Mouse (Mus musculus): ENCODE data around the gene Camk2g. TPM values are rescaled to one million over a fixed set of nuclear protein-coding genes. Genes with fewer than 3 reads are reported as not detected.
A peak's percentile ranks its signal among the peaks of the same experiment; 100 is the strongest.

The Camk2g gene
- polyA plus RNA-seq, 1 experiment from 2014 or later: 48.8 TPM

DNA sequence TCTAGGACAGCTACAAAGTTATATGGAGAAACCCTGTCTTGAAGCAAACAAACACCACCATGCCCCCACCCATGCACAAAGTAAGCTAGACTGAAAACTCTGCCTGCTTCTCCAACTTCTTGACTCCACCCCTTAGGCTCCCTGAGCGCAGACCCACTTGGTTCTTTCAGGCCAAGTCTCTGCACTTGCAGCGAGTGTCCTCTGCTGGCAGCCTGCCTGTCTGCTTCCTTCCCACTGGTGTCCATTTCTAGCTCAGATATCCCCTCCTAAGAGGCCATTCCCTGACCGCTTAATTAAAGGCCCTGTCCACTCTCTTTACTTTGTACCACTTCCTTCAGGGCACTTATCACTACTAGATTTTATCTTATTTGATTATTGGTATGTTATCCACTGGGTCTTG lies 50.3 kb downstream of the Camk2g start:
- H3K36me3 ChIP-seq: peaks cover 80% of the 10 kb centered on the region
- H3K27ac ChIP-seq: no peak overlapping the region
- H3K9me3 ChIP-seq: no peaks in the 10 kb centered on the region
- no peak overlapping the region for H3K4me3 ChIP-seq
- DNase-seq (ENCODE audit: low spot score): no peak
- peaks cover 12% of the 10 kb centered on the region for H3K4me1 ChIP-seq (replicated peaks)
- H3K27me3 ChIP-seq (ENCODE audit: insufficient read depth, poor library complexity, severe bottlenecking): no peaks in the 10 kb centered on the region
- 87% methylated on average over 3 of the region's 3 CpGs for WGBS

GRCm38 (mm10) chr14:20741301-20741700 lies 52.6 kb downstream of the Camk2g start:
- Histone ChIP-seq H3K27ac (peak overlapping the region; percentile 36; the same call in 1 of the 2 replicates), H3K27me3 (ENCODE audit: insufficient read depth, poor library complexity, severe bottlenecking) (no peaks in the 10 kb centered on the region), H3K36me3 (peaks cover 87% of the 10 kb centered on the region), H3K4me3 (no peak overlapping the region), H3K9me3 (no peaks in the 10 kb centered on the region), H3K4me1 (replicated peaks) (peaks cover 14% of the 10 kb centered on the region)
- 92% methylated on average over 9 of the region's 9 CpGs for WGBS
- no peak for DNase-seq (ENCODE audit: low spot score)

- no peak for DNase-seq (ENCODE audit: low spot score)
- no peaks in the 10 kb centered on the region for H3K9me3 ChIP-seq
- H3K27me3 ChIP-seq (ENCODE audit: insufficient read depth, poor library complexity, severe bottlenecking): no peaks in the 10 kb centered on the region
- no peak overlapping the region for H3K27ac ChIP-seq
- no peak overlapping the region for H3K4me3 ChIP-seq
- H3K4me1 ChIP-seq (replicated peaks): peaks cover 30% of the 10 kb centered on the region
- 90% methylated on average over 8 of the region's 8 CpGs for WGBS
- H3K36me3 ChIP-seq: peaks cover 73% of the 10 kb centered on the region
Observed at GRCm38 (mm10) chr14:20738511-20738910, 55.4 kb downstream of the Camk2g start.

DNA sequence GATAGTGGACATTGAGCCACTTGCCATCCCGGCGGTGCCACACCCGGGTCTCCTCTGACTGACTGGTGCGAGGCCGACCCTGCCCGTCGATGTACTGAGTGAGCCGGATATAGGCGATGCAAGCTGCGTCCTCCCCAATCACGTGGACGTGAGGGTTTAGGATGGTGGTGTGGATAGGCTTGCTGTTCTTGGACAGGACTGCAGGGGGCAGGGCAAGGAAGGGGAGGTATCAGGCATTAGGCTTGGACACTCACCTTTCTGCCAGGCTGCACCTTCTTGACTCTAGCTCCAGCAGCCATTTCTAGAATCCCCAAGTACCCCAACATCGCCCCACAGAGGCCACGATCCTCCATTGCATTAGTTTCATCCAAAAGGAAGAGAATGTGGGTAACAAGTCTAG lies 56.6 kb downstream of the Camk2g start:
- WGBS: 44% methylated on average over 14 of the region's 14 CpGs
- H3K9me3 ChIP-seq: no peaks in the 10 kb centered on the region

GRCm38 (mm10) chr14:20735892-20736390 lies 57.9 kb downstream of the Camk2g start:
- no peaks in the 10 kb centered on the region for H3K27me3 ChIP-seq (ENCODE audit: insufficient read depth, poor library complexity, severe bottlenecking)
- no peak for DNase-seq (ENCODE audit: low spot score)
- no peaks in the 10 kb centered on the region for H3K9me3 ChIP-seq
- H3K27ac ChIP-seq: no peak overlapping the region
- H3K4me1 ChIP-seq (replicated peaks): peaks cover 33% of the 10 kb centered on the region
- H3K36me3 ChIP-seq: peaks cover 74% of the 10 kb centered on the region
- WGBS: 91% methylated on average over 13 of the region's 13 CpGs
- H3K4me3 ChIP-seq: no peak overlapping the region

More for the DNA sequence above, 56.6 kb downstream of the Camk2g start:
- Histone ChIP-seq H3K4me1 (replicated peaks) (peaks cover 39% of the 10 kb centered on the region), H3K4me3 (no peak overlapping the region), H3K36me3 (peaks cover 73% of the 10 kb centered on the region), H3K27me3 (ENCODE audit: insufficient read depth, poor library complexity, severe bottlenecking) (no peaks in the 10 kb centered on the region), H3K27ac (no peak overlapping the region)
- peak; percentile 39 for DNase-seq (ENCODE audit: low spot score)

GRCm38 (mm10) chr14:20735052-20735451 lies 58.8 kb downstream of the Camk2g start:
- H3K4me1 ChIP-seq (replicated peaks): peaks cover 29% of the 10 kb centered on the region
- H3K27ac ChIP-seq: peak overlapping the region; percentile 99; the same call in 1 of the 2 replicates
- WGBS: 77% methylated on average over 2 of the region's 2 CpGs
- H3K36me3 ChIP-seq: peaks cover 74% of the 10 kb centered on the region
- no peaks in the 10 kb centered on the region for H3K27me3 ChIP-seq (ENCODE audit: insufficient read depth, poor library complexity, severe bottlenecking)
- H3K9me3 ChIP-seq: no peaks in the 10 kb centered on the region
- no peak overlapping the region for H3K4me3 ChIP-seq
- no peak for DNase-seq (ENCODE audit: low spot score)

- WGBS: under 1% methylated on average over 81 of the region's 81 CpGs
- H3K27ac ChIP-seq: peak within 1 kb of the TSS; percentile 99
- H3K9me3 ChIP-seq: no peaks in the 10 kb centered on the region
- H3K27me3 ChIP-seq (ENCODE audit: insufficient read depth, poor library complexity, severe bottlenecking): no peaks in the 10 kb centered on the region
- peak; percentile 89 for DNase-seq (ENCODE audit: low spot score)
- peak within 1 kb of the TSS; percentile 93 for H3K4me3 ChIP-seq
- peaks cover 27% of the 10 kb centered on the region for H3K4me1 ChIP-seq (replicated peaks)
- H3K36me3 ChIP-seq: peaks cover 75% of the 10 kb centered on the region
Observed at GRCm38 (mm10) chr14:20733952-20734774, 59.7 kb downstream of the Camk2g start, which contains the start of gene Ndst2. TSS of gene Ndst2 (minus strand) at chr14:20734562.

- H3K9me3 ChIP-seq: no peaks in the 10 kb centered on the region
- DNase-seq (ENCODE audit: low spot score): no peak
- no peaks in the 10 kb centered on the region for H3K27me3 ChIP-seq (ENCODE audit: insufficient read depth, poor library complexity, severe bottlenecking)
- peaks cover 75% of the 10 kb centered on the region for H3K36me3 ChIP-seq
- 53% methylated on average over 12 of the region's 12 CpGs for WGBS
- H3K27ac ChIP-seq: peak overlapping the region; percentile 99
- H3K4me1 ChIP-seq (replicated peaks): peaks cover 27% of the 10 kb centered on the region
- peak overlapping the region; percentile 93 for H3K4me3 ChIP-seq
Observed at GRCm38 (mm10) chr14:20733041-20733951, 60.6 kb downstream of the Camk2g start.

GRCm38 (mm10) chr14:20730853-20731602 lies 62.9 kb downstream of the Camk2g start:
- Histone ChIP-seq H3K36me3 (peaks cover 77% of the 10 kb centered on the region), H3K27me3 (ENCODE audit: insufficient read depth, poor library complexity, severe bottlenecking) (no peaks in the 10 kb centered on the region)
- 92% methylated on average over 9 of the region's 9 CpGs for WGBS

GRCm38 (mm10) chr14:20729871-20730270 lies 64.0 kb downstream of the Camk2g start:
- H3K4me3 ChIP-seq: no peak overlapping the region
- H3K9me3 ChIP-seq: no peaks in the 10 kb centered on the region
- H3K4me1 ChIP-seq (replicated peaks): peaks cover 20% of the 10 kb centered on the region
- no peak overlapping the region for H3K27ac ChIP-seq
- 94% methylated on average over 9 of the region's 9 CpGs for WGBS
- peaks cover 78% of the 10 kb centered on the region for H3K36me3 ChIP-seq
- no peaks in the 10 kb centered on the region for H3K27me3 ChIP-seq (ENCODE audit: insufficient read depth, poor library complexity, severe bottlenecking)
- no peak for DNase-seq (ENCODE audit: low spot score)

More at GRCm38 (mm10) chr14:20730853-20731602, 62.9 kb downstream of the Camk2g start:
- no peak for DNase-seq (ENCODE audit: low spot score)
- peaks cover 25% of the 10 kb centered on the region for H3K4me1 ChIP-seq (replicated peaks)
- H3K27ac ChIP-seq: no peak overlapping the region
- H3K4me3 ChIP-seq: no peak overlapping the region
- H3K9me3 ChIP-seq: no peaks in the 10 kb centered on the region

DNA sequence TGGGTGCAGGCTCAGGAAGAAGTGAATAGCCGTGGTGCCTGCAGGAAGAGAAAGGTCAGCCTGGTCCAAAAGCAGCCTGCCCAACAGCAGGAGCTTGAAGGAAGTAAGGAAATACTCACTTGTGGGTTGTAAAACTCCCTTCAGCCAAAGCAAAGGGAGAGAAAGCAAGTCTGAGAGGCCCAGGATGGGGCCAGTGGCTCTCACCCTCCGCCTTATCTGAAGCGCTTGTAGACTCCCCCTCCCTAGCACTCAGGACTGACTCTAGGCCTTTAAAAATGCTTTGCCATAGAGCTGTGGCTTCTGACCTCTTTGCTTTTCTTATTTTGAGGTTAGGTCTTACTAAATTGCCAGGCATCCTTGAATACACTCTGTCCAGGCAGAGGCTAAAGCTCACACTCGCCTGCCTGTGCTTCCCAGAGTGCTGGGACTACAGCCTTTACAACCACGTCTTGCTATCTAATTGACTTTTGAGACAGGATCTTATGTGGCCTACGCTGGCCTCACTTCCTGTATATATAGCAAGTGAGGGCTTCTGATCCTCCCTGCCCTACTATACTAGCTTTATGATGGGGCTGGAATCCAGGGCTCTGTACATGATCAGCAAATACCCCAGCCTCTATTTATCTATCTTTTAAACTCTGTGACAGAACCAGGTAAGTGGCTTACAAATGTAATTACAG lies 68.1 kb downstream of the Camk2g start:
- no peaks in the 10 kb centered on the region for H3K9me3 ChIP-seq
- 86% methylated on average over 6 of the region's 6 CpGs for WGBS
- H3K27me3 ChIP-seq (ENCODE audit: insufficient read depth, poor library complexity, severe bottlenecking): no peaks in the 10 kb centered on the region
- H3K36me3 ChIP-seq: peaks cover 100% of the 10 kb centered on the region
- H3K4me3 ChIP-seq: no peak overlapping the region
- DNase-seq (ENCODE audit: low spot score): no peak
- no peaks in the 10 kb centered on the region for H3K4me1 ChIP-seq (replicated peaks)
- H3K27ac ChIP-seq: no peak overlapping the region

- 55% methylated on average over 5 of the region's 5 CpGs for WGBS
Observed at GRCm38 (mm10) chr14:20724043-20724442, 69.8 kb downstream of the Camk2g start.

More at GRCm38 (mm10) chr14:20724043-20724442, 69.8 kb downstream of the Camk2g start:
- peaks cover 100% of the 10 kb centered on the region for H3K36me3 ChIP-seq
- DNase-seq (ENCODE audit: low spot score): peak; percentile 69
- H3K9me3 ChIP-seq: no peaks in the 10 kb centered on the region
- H3K27ac ChIP-seq: no peak overlapping the region
- H3K4me1 ChIP-seq (replicated peaks): no peaks in the 10 kb centered on the region
- no peak overlapping the region for H3K4me3 ChIP-seq
- H3K27me3 ChIP-seq (ENCODE audit: insufficient read depth, poor library complexity, severe bottlenecking): no peaks in the 10 kb centered on the region

Data from hindbrain, embryonic 10.5 days (tissue).